Mouse (Mus musculus): ENCODE measurements at regions not wholly inside any gene's neighbourhood (a gene's known extent, or its start where the extent isn't known, plus 50 kb on each side); places are given as distances from the start of the nearest gene placed in this dataset.

DNA sequence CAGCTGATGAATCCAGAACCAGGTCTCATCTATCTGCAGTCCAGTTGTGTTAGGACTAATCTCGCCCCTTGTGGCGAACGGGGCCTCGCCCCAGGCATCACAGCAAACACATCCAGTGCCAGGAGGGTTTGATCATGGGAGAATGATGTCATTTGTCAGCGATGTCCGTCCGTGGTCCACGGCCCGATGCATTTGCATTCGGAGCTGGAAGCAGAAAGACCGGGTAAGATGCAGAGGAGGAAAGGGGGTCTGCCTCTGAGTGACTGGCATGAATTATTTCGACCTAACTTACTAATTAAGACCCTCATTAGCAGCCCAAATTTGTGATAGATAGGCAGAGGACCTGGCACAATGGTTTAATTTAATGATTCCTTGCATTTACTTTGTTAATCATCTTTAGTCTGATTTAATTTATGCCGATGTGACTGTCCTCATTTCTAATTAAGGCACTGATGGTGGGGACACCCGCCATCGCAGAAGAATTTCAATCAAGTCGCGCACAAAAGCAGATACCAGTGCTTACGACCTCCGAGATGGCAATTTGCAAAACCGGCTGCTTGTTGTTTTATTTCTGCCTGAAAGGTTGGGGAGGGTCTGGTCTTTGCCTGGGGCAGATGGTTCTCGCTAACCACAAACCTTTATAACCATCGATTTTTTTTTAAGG lies 141.9 kb downstream of the Cryba4 start:
- ATAC-seq = no peak

DNA sequence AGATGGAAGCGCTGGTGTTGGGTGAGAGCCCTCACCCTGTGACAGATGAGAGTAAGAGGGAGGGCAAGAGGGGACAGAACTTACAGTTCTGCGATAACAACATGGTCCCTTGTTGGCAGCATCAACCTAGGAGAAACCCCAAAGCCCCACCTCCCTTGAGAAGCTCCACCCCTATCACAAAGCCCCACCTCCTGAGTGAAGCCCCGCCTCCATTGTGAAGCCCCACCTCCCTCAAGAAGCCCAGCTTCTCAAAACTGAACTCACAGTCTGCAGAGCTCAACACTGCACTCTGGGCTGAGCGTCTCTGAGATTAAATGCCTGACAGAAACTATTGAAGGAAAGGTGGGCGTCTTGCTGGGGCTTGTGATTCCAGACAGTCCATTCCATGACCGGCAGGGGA lies 131.6 kb downstream of the Cryba4 start:
- no peak for ATAC-seq

- no peak for ATAC-seq
Measured at GRCm38 (mm10) chr5:112121554-112121953, 130.8 kb downstream of the Cryba4 start.

- no peak for ATAC-seq
Measured at GRCm38 (mm10) chr5:112122581-112122980, 129.7 kb downstream of the Cryba4 start.

GRCm38 (mm10) chr5:112127171-112127570 lies 125.1 kb downstream of the Cryba4 start:
- ATAC-seq = no peak

DNA sequence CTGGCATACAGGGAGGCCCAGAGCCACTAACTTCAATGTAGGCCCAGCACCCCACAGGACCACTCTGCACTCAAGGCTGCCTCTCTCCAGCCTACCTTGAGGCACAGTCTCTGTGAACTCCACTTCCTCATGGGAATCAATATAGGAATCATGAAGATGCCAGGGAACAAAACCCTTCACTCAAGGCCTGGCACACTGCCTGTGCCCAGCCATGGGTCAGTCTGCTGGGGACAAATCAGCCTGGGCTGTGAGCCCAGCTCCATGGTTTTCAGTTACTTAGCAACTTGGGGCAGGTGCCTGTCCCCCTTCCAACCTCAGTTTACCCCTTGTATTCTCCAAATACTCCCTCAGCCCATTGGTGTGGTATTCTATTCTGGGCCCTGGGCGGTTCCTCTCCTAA lies 119.6 kb downstream of the Cryba4 start:
- no peak for ATAC-seq

- ATAC-seq = no peak
Measured at GRCm38 (mm10) chr5:112133688-112134573, 118.4 kb downstream of the Cryba4 start.

DNA sequence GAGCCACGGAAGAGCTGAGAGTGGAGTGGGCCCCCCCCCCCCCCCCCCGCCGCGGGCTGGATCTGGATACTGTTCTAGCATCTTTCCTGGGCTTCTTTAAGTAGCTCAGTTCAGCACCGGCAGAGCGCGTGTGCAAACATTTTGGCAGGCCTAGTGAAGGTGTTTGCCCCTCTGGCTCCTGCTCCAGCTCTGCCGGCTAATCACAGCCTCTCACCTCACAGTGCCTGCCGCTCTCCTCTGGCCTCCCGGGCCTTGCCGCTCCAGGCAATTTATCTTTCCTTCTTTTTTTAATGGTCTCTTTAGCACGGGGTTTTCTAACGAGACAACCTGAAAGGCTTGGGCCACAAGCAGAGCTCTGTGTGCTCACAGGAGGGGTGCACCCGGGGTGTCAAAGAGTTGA lies 115.7 kb downstream of the Cryba4 start:
- no peak for ATAC-seq

DNA sequence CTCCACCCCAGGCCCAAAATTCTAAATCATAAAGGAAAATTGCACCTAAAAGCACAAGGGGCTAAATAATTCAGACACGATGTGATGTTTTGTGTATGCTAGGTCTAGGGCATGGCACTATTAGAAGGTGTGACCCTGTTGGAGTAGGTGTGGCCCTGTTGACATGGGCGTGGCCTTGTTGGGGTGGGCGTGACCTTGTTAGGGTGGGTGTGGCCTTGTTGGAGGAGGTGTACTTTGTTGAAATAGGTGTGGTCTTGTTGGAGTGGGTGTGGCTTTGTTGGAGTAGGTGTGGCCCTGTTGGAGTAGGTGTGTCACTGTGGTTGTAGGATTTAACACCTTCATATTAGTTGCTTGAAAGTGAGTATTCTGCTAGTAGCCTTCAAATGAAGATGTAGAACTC lies 114.1 kb downstream of the Cryba4 start:
- ATAC-seq = no peak

DNA sequence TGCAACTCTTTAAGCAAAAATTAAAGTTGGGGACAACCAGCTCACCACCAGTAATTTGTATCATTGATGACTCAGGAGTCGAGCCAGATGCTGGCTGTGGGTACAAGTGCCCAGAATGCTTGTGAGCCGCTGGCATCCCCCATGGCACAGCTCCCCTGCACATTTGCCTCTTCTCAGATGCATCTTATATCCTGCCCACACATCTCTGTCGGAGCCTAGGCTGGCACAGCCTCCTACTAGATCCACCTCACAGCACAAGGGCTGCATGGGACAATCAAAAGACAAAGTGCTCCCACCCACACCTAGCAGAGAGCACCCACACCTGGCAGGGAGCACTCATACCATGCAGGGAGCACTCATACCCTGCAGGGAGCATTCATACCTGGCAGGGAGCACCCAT lies 109.6 kb downstream of the Cryba4 start:
- ATAC-seq = no peak

DNA sequence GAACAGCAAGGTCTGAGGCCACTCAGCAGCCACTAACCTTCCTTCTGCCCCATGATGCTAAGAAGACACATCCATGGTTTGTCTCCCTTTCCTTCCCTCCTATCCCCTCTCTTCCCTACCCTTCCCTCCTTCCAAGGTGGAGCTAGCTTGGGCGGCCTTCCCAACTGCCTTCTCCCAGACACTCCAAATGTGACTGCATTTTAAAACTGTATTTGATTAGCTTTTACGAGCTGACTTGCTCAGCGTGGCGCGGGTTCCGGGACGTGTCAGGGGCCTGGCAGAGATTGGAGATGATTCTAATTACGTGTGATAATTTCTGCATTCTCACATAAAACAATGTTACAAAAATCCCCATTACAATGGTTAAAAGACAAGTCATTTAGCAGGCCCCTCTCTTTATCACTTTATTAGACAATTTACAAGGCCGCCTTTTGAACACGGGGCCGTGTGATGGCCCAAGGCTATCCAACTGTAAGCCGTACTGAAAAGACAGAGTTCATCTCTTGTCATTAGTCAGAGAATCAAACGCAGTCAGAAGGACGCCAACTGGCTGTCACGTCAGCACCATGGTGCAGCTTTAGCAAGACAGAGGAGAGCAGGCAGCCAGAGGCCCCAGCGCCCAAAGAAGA lies 108.2 kb downstream of the Cryba4 start:
- ATAC-seq = no peak

GRCm38 (mm10) chr5:112153675-112154085 lies 98.6 kb downstream of the Cryba4 start:
- ATAC-seq = no peak

- no peak for ATAC-seq
Measured at GRCm38 (mm10) chr5:112154650-112155049, 97.7 kb downstream of the Cryba4 start.

DNA sequence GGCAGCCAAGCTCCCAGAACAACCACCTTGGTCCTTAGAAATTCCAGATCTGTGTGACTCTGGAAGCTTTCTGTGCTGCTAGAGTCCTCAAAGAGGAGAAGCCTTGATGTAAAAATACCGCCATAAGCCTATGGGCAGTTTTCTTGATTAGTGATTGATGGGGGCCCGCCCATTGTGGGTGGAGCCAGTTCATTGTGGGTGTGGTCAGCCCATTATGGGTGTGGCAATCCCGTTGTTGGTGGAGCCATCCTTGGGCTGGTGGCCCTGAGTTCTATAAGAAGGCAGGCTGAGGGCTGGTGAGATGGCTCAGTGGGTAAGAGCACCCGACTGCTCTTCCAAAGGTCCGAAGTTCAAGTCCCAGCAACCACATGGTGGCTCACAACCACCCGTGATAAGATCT lies 97.3 kb downstream of the Cryba4 start:
- no peak for ATAC-seq

DNA sequence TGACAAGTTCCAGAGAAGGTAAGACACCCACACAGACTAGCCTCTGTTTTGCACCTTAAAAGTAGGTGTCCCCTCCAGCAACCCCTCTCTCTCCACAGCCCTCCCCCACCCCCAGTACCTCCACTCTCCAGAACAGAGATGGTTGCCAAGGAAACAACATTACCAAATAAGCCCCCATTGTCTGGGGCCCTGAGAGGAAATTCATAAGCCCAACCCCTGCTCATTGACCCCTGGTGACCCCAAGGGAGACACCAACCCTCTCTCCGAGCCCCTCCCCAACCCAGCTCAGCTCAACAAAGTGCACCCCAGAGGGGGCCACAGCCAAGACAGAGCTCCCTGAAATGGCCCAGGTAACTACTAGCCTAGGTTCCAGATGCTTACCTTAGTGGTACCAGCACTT lies 96.3 kb downstream of the Cryba4 start:
- no peak for ATAC-seq

GRCm38 (mm10) chr5:112166410-112167175 lies 85.7 kb downstream of the Cryba4 start:
- ATAC-seq = no peak

DNA sequence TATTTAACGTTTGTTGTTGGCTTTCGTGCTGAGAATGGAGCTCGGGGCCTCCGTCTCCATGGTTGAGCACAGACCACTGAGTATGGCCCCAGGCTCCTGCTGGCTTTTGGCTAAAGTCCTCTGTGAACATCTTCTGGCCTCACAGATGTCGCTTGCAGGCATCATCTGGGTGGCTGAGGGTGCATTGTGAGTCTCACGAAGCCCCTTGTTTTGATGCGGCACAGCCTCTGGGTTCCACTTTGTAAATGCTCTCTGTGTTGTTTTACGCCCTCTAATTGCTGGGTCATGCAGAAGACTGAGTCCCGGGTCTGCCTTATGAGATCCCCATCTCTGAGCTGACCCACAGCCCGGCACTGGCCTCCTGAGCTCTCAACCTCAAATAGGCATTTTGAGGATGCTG lies 84.5 kb downstream of the Cryba4 start:
- ATAC-seq = no peak

DNA sequence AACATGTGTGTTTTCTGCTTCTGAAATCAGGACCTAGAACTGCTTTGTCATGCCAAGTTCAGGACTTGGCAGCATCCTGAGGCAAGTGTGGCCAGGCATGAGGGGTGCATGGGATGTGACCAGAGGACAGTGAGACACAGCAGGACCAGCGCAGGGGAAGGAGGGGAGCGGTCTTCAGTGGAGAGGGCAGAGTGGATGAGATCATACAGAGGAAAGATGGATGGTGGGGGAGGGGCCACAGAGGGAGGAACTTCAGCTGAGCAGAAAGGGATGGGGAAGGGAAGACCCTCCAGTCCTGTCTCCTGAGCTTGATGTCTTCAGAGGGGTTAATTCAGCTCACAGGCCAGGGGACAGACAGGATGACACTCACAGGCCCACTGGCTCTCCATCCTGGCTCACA lies 81.0 kb downstream of the Cryba4 start:
- no peak for ATAC-seq

GRCm38 (mm10) chr5:112179213-112180057 lies 72.9 kb downstream of the Cryba4 start:
- ATAC-seq = no peak

GRCm38 (mm10) chr5:112182775-112183174 lies 69.5 kb downstream of the Cryba4 start:
- ATAC-seq = no peak

DNA sequence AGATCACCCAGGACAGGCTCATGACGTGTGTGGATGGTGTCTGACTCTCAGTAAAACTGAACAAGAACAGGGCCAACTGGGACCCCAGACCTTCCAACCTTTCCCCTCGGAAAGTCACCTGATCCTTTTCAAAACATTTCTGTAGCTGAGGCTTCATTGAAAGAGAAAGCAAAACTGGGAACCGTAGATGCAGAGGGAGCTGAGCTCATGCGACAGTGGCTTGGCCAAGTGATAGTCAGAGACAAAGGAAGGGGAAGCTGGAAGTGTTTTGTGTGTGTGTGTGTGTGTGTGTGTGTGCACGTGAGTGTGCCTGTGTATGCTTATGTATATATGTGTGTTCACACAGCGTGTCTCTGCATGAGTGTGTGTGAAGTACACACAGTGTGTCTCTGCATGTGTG lies 56.7 kb downstream of the Cryba4 start:
- no peak for ATAC-seq

All from CD4-positive, CD25-positive, alpha-beta regulatory T cell, adult 4 months (primary cell).